Mouse (Mus musculus) MEL (cell line): ENCODE measurements around the gene Plin2.

Source experiments
- CHD2 ChIP-seq: IDR thresholded peaks from 2 replicates; pipeline ENCODE4 v1.6.1; 2011; ENCODE audit warnings: low read length, improper control_type of control experiment
- CTCF ChIP-seq, 3 experiments: IDR thresholded peaks in 2 of 3; conservative IDR thresholded peaks in 1 of 3; 2 replicates each; pipeline ENCODE4 v1.5.1; 2011 to 2012; ENCODE audit warnings: low read length in 3 of 3, low read depth in 2 of 3, mild to moderate bottlenecking in 2 of 3, improper control_type of control experiment in 1 of 3, inconsistent platforms in 1 of 3, mixed read lengths in 1 of 3, moderate library complexity in 1 of 3; ENCODE audit not compliant: control insufficient read depth in 1 of 3, insufficient read depth in 1 of 3, poor library complexity in 1 of 3, severe bottlenecking in 1 of 3
- EP300 ChIP-seq, 2 experiments: IDR thresholded peaks; 2 replicates each; pipeline ENCODE4 v1.6.1; 2011; ENCODE audit warnings: improper control_type of control experiment in 2 of 2, low read length in 2 of 2, low read depth in 1 of 2, mild to moderate bottlenecking in 1 of 2
- ETS1 ChIP-seq: IDR thresholded peaks from 2 replicates; pipeline ENCODE4 v1.6.1; 2012; ENCODE audit warnings: low read depth, mild to moderate bottlenecking, inconsistent platforms, low read length, improper control_type of control experiment, moderate library complexity
- GATA1 ChIP-seq: IDR thresholded peaks from 2 replicates; pipeline ENCODE4 v1.6.1; 2011; ENCODE audit warnings: low read depth, low read length, improper control_type of control experiment
- MAX ChIP-seq: IDR thresholded peaks from 2 replicates; pipeline ENCODE4 v1.6.1; 2011; ENCODE audit warnings: low read length, improper control_type of control experiment
- NELFE ChIP-seq: IDR thresholded peaks from 2 replicates; pipeline ENCODE4 v1.6.1; 2011; ENCODE audit warnings: low read depth, low read length, improper control_type of control experiment
- POLR2A ChIP-seq, 2 experiments: IDR thresholded peaks; 2 replicates each; pipeline ENCODE4 v1.6.1; 2011 to 2012; ENCODE audit warnings: low read length in 2 of 2, mild to moderate bottlenecking in 2 of 2, control low read depth in 1 of 2, improper control_type of control experiment in 1 of 2, low read depth in 1 of 2, moderate library complexity in 1 of 2; ENCODE audit not compliant: control insufficient read depth in 1 of 2, insufficient read depth in 1 of 2, poor library complexity in 1 of 2
- RCOR1 ChIP-seq: IDR thresholded peaks from 2 replicates; pipeline ENCODE4 v1.6.1; 2012; ENCODE audit warnings: low read depth, mild to moderate bottlenecking, inconsistent platforms, low read length, improper control_type of control experiment
- SIN3A ChIP-seq: IDR thresholded peaks from 2 replicates; pipeline ENCODE4 v1.6.1; 2012; ENCODE audit warnings: low read length, improper control_type of control experiment, inconsistent platforms
- SMC3 ChIP-seq: IDR thresholded peaks from 2 replicates; pipeline ENCODE4 v1.6.1; 2011; ENCODE audit warnings: low read depth, low read length, improper control_type of control experiment
- USF1 ChIP-seq: IDR thresholded peaks from 2 replicates; pipeline ENCODE4 v1.6.1; 2014; ENCODE audit warnings: low read depth, mild to moderate bottlenecking, inconsistent platforms, low read length, improper control_type of control experiment, moderate library complexity
- ZC3H11A ChIP-seq: IDR thresholded peaks from 2 replicates; pipeline ENCODE4 v1.6.1; 2012; ENCODE audit warnings: low read depth, mild to moderate bottlenecking, inconsistent platforms, low read length, improper control_type of control experiment
- ZMIZ1 ChIP-seq: IDR thresholded peaks from 2 replicates; pipeline ENCODE4 v1.6.1; 2012; ENCODE audit warnings: low read depth, mild to moderate bottlenecking, inconsistent platforms, low read length, improper control_type of control experiment, moderate library complexity

DNA sequence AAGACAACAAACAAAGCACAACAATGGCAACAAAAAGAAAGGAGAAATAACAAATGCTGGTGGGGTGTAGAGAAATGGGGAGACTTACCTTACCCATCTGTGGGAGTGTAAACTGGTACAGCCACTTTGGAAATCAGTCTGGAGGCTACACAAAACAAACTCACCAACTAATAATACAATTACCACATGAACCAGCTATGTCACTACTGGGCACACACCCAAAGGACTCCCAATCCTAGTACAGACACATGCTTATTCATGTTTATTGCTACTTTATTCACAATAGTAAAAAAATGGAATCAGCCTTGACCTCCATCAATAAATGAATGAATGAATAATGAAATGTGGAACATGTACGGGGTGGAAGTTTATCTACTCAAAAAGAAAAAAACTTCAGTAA, 45.5 kb upstream of the Plin2 start:
- TF ChIP-seq CTCF (IDR thresholded peaks at IDR 0.05 in 2 of 3, conservative IDR thresholded peaks at IDR 0.05 in 1 of 3; ENCODE audit: control insufficient read depth in 1 of 3, insufficient read depth in 1 of 3, low read depth in 2 of 3, low read length in 3 of 3, poor library complexity in 1 of 3, severe bottlenecking in 1 of 3) (no peak), RCOR1 (no peak), ZC3H11A (no peak), CHD2 (no peak), GATA1 (no peak), EP300 (IDR thresholded peaks at IDR 0.05; ENCODE audit: low read depth in 1 of 2, low read length in 2 of 2) (no peak), MAX (no peak), SIN3A (no peak), ETS1 (no peak), USF1 (no peak), POLR2A (IDR thresholded peaks at IDR 0.05; ENCODE audit: control insufficient read depth in 1 of 2, insufficient read depth in 1 of 2, low read depth in 1 of 2, low read length in 2 of 2, poor library complexity in 1 of 2) (no peak), NELFE (no peak), SMC3 (no peak), ZMIZ1 (no peak)
